Mouse (Mus musculus) frontal cortex, postnatal 36 days (tissue): ENCODE measurements at regions not wholly inside any gene's neighbourhood (a gene's known extent, or its start where the extent isn't known, plus 50 kb on each side); places are given as distances from the start of the nearest gene placed in this dataset.

Experiments
- DNase-seq, 2 experiments: peaks; one replicate each; pipeline ENCODE4 v3.0.0; 2022; ENCODE audit warnings: low spot score in 2 of 2

GRCm38 (mm10) chr3:51019650-51020346 lies 204.4 kb upstream of the Noct start:
- no peak for DNase-seq

- no peak for DNase-seq
These were observed 199.6 kb upstream of the Noct start for GRCm38 (mm10) chr3:51024655-51025054.

- no peak for DNase-seq
These were observed 192.4 kb upstream of the Noct start for GRCm38 (mm10) chr3:51031821-51032220.

- DNase-seq, result no peak
These were observed 191.0 kb upstream of the Noct start for GRCm38 (mm10) chr3:51033292-51033691.

GRCm38 (mm10) chr3:51036700-51037306 lies 187.4 kb upstream of the Noct start:
- no peak for DNase-seq

GRCm38 (mm10) chr3:51042223-51042846 lies 181.9 kb upstream of the Noct start:
- DNase-seq, result no peak

- DNase-seq, result no peak
These were observed 175.5 kb upstream of the Noct start for GRCm38 (mm10) chr3:51048739-51049138.

GRCm38 (mm10) chr3:51050156-51050555 lies 174.1 kb upstream of the Noct start:
- DNase-seq, result no peak

GRCm38 (mm10) chr3:51055004-51055403 lies 169.2 kb upstream of the Noct start:
- DNase-seq, result no peak

GRCm38 (mm10) chr3:51064201-51064600 lies 160.0 kb upstream of the Noct start:
- DNase-seq, result no peak

GRCm38 (mm10) chr3:51066373-51066772 lies 157.9 kb upstream of the Noct start:
- DNase-seq, result no peak

GRCm38 (mm10) chr3:51072417-51072816 lies 151.8 kb upstream of the Noct start:
- peak in 1 of 2 experiments; percentile 55 for DNase-seq

GRCm38 (mm10) chr3:51073003-51073679 lies 151.1 kb upstream of the Noct start:
- DNase-seq, result no peak

- no peak for DNase-seq
These were observed 150.4 kb upstream of the Noct start for GRCm38 (mm10) chr3:51073743-51074319.

GRCm38 (mm10) chr3:51075219-51075920 lies 148.9 kb upstream of the Noct start:
- no peak for DNase-seq

GRCm38 (mm10) chr3:51078459-51078858 lies 145.8 kb upstream of the Noct start:
- no peak for DNase-seq

GRCm38 (mm10) chr3:51080415-51080814 lies 143.8 kb upstream of the Noct start:
- no peak for DNase-seq

- DNase-seq, result no peak
These were observed 143.4 kb upstream of the Noct start for GRCm38 (mm10) chr3:51080855-51081254.

GRCm38 (mm10) chr3:51082831-51083575 lies 141.2 kb upstream of the Noct start:
- DNase-seq, result no peak

- no peak for DNase-seq
These were observed 140.7 kb upstream of the Noct start for GRCm38 (mm10) chr3:51083583-51083982.

- no peak for DNase-seq
These were observed 137.8 kb upstream of the Noct start for GRCm38 (mm10) chr3:51086441-51086849.
